Mouse (Mus musculus): ENCODE data around the gene Cnn3. TPM values are rescaled to one million over a fixed set of nuclear protein-coding genes. Genes with fewer than 3 reads are reported as not detected.

Cnn3 gene
- polyA plus RNA-seq, 1 experiment from 2014 or later, result 844 TPM

DNA sequence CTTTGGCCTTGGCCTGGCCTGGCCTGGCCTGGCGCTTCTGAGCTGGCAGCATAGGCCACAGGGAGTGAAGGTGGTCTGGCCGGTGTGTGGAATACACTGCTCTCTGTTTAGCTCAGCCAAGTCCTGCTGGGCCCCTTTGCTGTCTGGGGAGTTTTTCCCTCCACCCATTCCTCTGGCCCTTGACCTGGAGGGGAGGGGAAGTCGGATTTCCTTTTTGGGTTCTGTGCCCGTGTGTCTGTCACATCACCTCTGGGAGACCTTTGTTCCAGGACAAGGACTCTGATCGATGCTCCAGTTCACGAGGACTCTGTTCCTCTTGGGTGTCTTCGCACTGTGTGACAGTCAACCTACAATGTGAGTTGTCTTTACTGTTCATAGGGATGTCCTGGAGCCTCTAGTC lies 11.7 kb downstream of the Cnn3 start:
- Histone ChIP-seq H3K27me3 (no peaks in the 10 kb centered on the region), H3K4me1 (peaks cover 88% of the 10 kb centered on the region), H3K27ac (replicated peaks) (peak overlapping the region; percentile 8; the same call in 1 of the 2 replicates), H3K9me3 (replicated peaks) (no peaks in the 10 kb centered on the region), H3K4me2 (replicated peaks) (no peak overlapping the region), H3K9ac (no peak overlapping the region), H3K4me3 (replicated peaks) (no peak overlapping the region), H3K36me3 (0 out of 2 replicates have a peak, but pooled peaks cover 10% of the 10 kb centered on the region)
- WGBS, result 69% methylated on average over 7 of the region's 7 CpGs
- ATAC-seq (ENCODE audit: insufficient number of reproducible peaks, low FRiP score, low TSS enrichment, low read depth), result no peak

GRCm38 (mm10) chr3:121439623-121440161 lies 13.4 kb downstream of the Cnn3 start:
- no peak for ATAC-seq (ENCODE audit: insufficient number of reproducible peaks, low FRiP score, low TSS enrichment, low read depth)
- H3K9me3 ChIP-seq (replicated peaks), result no peaks in the 10 kb centered on the region
- H3K27me3 ChIP-seq, result no peaks in the 10 kb centered on the region
- H3K4me1 ChIP-seq, result peaks cover 87% of the 10 kb centered on the region
- H3K4me3 ChIP-seq (replicated peaks), result no peak overlapping the region
- no peak overlapping the region for H3K4me2 ChIP-seq (replicated peaks)
- H3K36me3 ChIP-seq, result peaks cover 15% of the 10 kb centered on the region; the same call in 1 of the 2 replicates
- 71% methylated on average over 11 of the region's 11 CpGs for WGBS
- H3K27ac ChIP-seq (replicated peaks), result no peak overlapping the region
- no peak overlapping the region for H3K9ac ChIP-seq

- Histone ChIP-seq H3K9me3 (replicated peaks) (no peaks in the 10 kb centered on the region), H3K27ac (replicated peaks) (no peak overlapping the region), H3K4me1 (peaks cover 72% of the 10 kb centered on the region), H3K27me3 (no peaks in the 10 kb centered on the region), H3K4me2 (replicated peaks) (no peak overlapping the region), H3K36me3 (peaks cover 16% of the 10 kb centered on the region; the same call in 1 of the 2 replicates), H3K4me3 (replicated peaks) (no peak overlapping the region), H3K9ac (no peak overlapping the region)
- ATAC-seq (ENCODE audit: insufficient number of reproducible peaks, low FRiP score, low TSS enrichment, low read depth), result no peak
- 94% methylated on average over 12 of the region's 12 CpGs for WGBS
These were observed 15.2 kb downstream of the Cnn3 start for GRCm38 (mm10) chr3:121441504-121441903.

DNA sequence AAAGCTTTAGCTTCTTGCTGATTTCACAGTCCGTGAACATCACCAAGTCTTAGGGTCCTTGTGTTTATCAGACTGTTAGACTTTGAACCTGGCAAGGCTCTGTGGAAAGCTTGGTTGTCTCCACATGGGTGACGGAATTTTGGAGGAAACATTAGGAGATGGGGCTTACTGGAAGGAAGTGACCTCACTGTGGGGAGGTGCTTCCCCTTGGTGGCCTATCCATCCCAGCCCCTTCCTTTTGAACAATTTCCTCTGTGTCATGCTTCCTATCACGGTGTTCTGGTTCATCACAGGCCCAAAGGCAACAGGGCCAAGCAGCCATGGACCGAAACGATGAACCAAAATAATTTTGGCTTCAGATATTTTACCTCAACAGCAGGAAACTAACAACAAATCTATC lies 16.0 kb downstream of the Cnn3 start:
- Histone ChIP-seq H3K9ac (no peak overlapping the region), H3K4me3 (replicated peaks) (no peak overlapping the region), H3K4me1 (peaks cover 64% of the 10 kb centered on the region), H3K27me3 (no peaks in the 10 kb centered on the region), H3K36me3 (peaks cover 16% of the 10 kb centered on the region; the same call in 1 of the 2 replicates), H3K4me2 (replicated peaks) (no peak overlapping the region), H3K27ac (replicated peaks) (no peak overlapping the region), H3K9me3 (replicated peaks) (no peaks in the 10 kb centered on the region)
- WGBS, result 82% methylated on average over 5 of the region's 5 CpGs
- ATAC-seq (ENCODE audit: insufficient number of reproducible peaks, low FRiP score, low TSS enrichment, low read depth), result no peak

GRCm38 (mm10) chr3:121443861-121444271 lies 17.6 kb downstream of the Cnn3 start:
- Histone ChIP-seq H3K9ac (no peak overlapping the region), H3K27ac (replicated peaks) (0 out of 2 replicates have a peak overlapping the region, but pooled peaks have one; percentile 17), H3K9me3 (replicated peaks) (no peaks in the 10 kb centered on the region), H3K27me3 (no peaks in the 10 kb centered on the region), H3K4me2 (replicated peaks) (no peak overlapping the region), H3K36me3 (peaks cover 16% of the 10 kb centered on the region; the same call in 1 of the 2 replicates), H3K4me1 (peaks cover 68% of the 10 kb centered on the region), H3K4me3 (replicated peaks) (no peak overlapping the region)
- 61% methylated on average over 4 of the region's 4 CpGs for WGBS
- ATAC-seq (ENCODE audit: insufficient number of reproducible peaks, low FRiP score, low TSS enrichment, low read depth), result no peak

- Histone ChIP-seq H3K36me3 (peaks cover 16% of the 10 kb centered on the region; the same call in 1 of the 2 replicates), H3K9ac (no peak overlapping the region), H3K9me3 (replicated peaks) (no peaks in the 10 kb centered on the region), H3K4me3 (replicated peaks) (no peak overlapping the region), H3K27me3 (no peaks in the 10 kb centered on the region), H3K27ac (replicated peaks) (no peak overlapping the region), H3K4me1 (peaks cover 66% of the 10 kb centered on the region), H3K4me2 (replicated peaks) (no peak overlapping the region)
- WGBS, result 82% methylated on average over 6 of the region's 6 CpGs
- ATAC-seq (ENCODE audit: insufficient number of reproducible peaks, low FRiP score, low TSS enrichment, low read depth), result no peak
These were observed 18.1 kb downstream of the Cnn3 start for GRCm38 (mm10) chr3:121444414-121444813.

GRCm38 (mm10) chr3:121446454-121446853 lies 20.2 kb downstream of the Cnn3 start:
- Histone ChIP-seq H3K36me3 (peaks cover 30% of the 10 kb centered on the region), H3K4me2 (replicated peaks) (no peak overlapping the region), H3K27me3 (no peaks in the 10 kb centered on the region), H3K4me3 (replicated peaks) (no peak overlapping the region), H3K27ac (replicated peaks) (no peak overlapping the region), H3K4me1 (peaks cover 53% of the 10 kb centered on the region), H3K9me3 (replicated peaks) (no peaks in the 10 kb centered on the region), H3K9ac (no peak overlapping the region)
- no peak for ATAC-seq (ENCODE audit: insufficient number of reproducible peaks, low FRiP score, low TSS enrichment, low read depth)
- 76% methylated on average over 7 of the region's 8 CpGs for WGBS

GRCm38 (mm10) chr3:121448029-121448468 lies 21.8 kb downstream of the Cnn3 start:
- Histone ChIP-seq H3K4me1 (peaks cover 37% of the 10 kb centered on the region), H3K9ac (no peak overlapping the region), H3K27ac (replicated peaks) (peak overlapping the region; percentile 52), H3K36me3 (peaks cover 38% of the 10 kb centered on the region), H3K4me3 (replicated peaks) (no peak overlapping the region), H3K4me2 (replicated peaks) (peak overlapping the region; percentile 15; the same call in 1 of the 2 replicates), H3K9me3 (replicated peaks) (no peaks in the 10 kb centered on the region), H3K27me3 (no peaks in the 10 kb centered on the region)
- ATAC-seq (ENCODE audit: insufficient number of reproducible peaks, low FRiP score, low TSS enrichment, low read depth), result peak; percentile 55
- WGBS, result 33% methylated on average over 11 of the region's 11 CpGs

- Histone ChIP-seq H3K9me3 (replicated peaks) (no peaks in the 10 kb centered on the region), H3K9ac (no peak overlapping the region), H3K27ac (replicated peaks) (peak overlapping the region; percentile 52; the same call in 1 of the 2 replicates), H3K4me3 (replicated peaks) (no peak overlapping the region), H3K27me3 (no peaks in the 10 kb centered on the region), H3K36me3 (peaks cover 38% of the 10 kb centered on the region), H3K4me1 (peaks cover 32% of the 10 kb centered on the region), H3K4me2 (replicated peaks) (no peak overlapping the region)
- ATAC-seq (ENCODE audit: insufficient number of reproducible peaks, low FRiP score, low TSS enrichment, low read depth), result no peak
- 60% methylated on average over 8 of the region's 8 CpGs for WGBS
These were observed 22.3 kb downstream of the Cnn3 start for GRCm38 (mm10) chr3:121448606-121449005.

DNA sequence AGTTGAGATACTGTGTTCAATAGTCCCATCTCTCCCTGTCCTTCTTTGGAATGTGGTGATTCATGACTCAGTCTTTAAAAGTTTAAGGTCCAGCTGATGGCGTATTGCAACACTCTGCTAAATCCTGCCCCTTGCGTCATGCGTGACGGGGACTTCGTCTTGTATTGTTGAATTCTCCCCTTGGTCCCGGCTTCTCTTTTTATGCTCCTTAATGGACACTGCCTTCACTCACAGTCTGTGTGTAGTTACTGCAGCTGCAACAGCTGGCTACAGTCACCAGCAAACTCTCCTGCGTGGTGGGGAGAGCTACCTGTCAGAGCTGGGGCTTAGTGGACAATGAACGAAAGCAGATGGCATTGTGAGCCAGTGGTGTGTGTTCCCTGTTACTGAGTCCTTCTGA lies 23.2 kb downstream of the Cnn3 start:
- H3K4me3 ChIP-seq (replicated peaks), result no peak overlapping the region
- no peak overlapping the region for H3K9ac ChIP-seq
- no peaks in the 10 kb centered on the region for H3K9me3 ChIP-seq (replicated peaks)
- no peak for ATAC-seq (ENCODE audit: insufficient number of reproducible peaks, low FRiP score, low TSS enrichment, low read depth)
- H3K36me3 ChIP-seq, result peaks cover 43% of the 10 kb centered on the region
- WGBS, result 72% methylated on average over 8 of the region's 8 CpGs
- H3K27ac ChIP-seq (replicated peaks), result 0 out of 2 replicates have a peak overlapping the region, but pooled peaks have one; percentile 58
- peaks cover 22% of the 10 kb centered on the region for H3K4me1 ChIP-seq
- H3K4me2 ChIP-seq (replicated peaks), result no peak overlapping the region
- no peaks in the 10 kb centered on the region for H3K27me3 ChIP-seq

GRCm38 (mm10) chr3:121451404-121451803 lies 25.1 kb downstream of the Cnn3 start:
- Histone ChIP-seq H3K4me2 (replicated peaks) (no peak overlapping the region), H3K36me3 (peaks cover 58% of the 10 kb centered on the region)
- ATAC-seq (ENCODE audit: insufficient number of reproducible peaks, low FRiP score, low TSS enrichment, low read depth), result peak; percentile 56; the same call in 1 of the 2 replicates

More at GRCm38 (mm10) chr3:121451404-121451803, 25.1 kb downstream of the Cnn3 start:
- H3K9me3 ChIP-seq (replicated peaks), result no peaks in the 10 kb centered on the region
- H3K4me3 ChIP-seq (replicated peaks), result no peak overlapping the region
- H3K4me1 ChIP-seq, result peaks cover 22% of the 10 kb centered on the region
- 55% methylated on average over 10 of the region's 10 CpGs for WGBS
- no peak overlapping the region for H3K27ac ChIP-seq (replicated peaks)
- no peaks in the 10 kb centered on the region for H3K27me3 ChIP-seq
- H3K9ac ChIP-seq, result no peak overlapping the region
